Mouse (Mus musculus) heart, embryonic 12.5 days (tissue): ENCODE results near the gene Txk. TPM values are rescaled to one million over a fixed set of nuclear protein-coding genes. Genes with fewer than 3 reads are reported as not detected.

Source experiments
- ATAC-seq: fragments of 200-750 bp; cut with Nextera tagmentation; 2 replicates; pipeline ENCODE4 v1.8.0; 2017; ENCODE audit warnings: moderate TSS enrichment, moderate library complexity; ENCODE audit not compliant: insufficient number of reproducible peaks, low FRiP score
- H3K27ac ChIP-seq: fragments of 300-500 bp; sonication (generic); 2 replicates; pipeline ENCODE4 v1.5.1; 2016; ENCODE audit warnings: mild to moderate bottlenecking, moderate library complexity; ENCODE audit not compliant: poor library complexity, severe bottlenecking
- H3K27me3 ChIP-seq: fragments of 300-500 bp; sonication (generic); replicated peaks from 2 replicates; pipeline ENCODE4 v1.6.1; 2016; ENCODE audit warnings: mild to moderate bottlenecking, moderate library complexity
- H3K36me3 ChIP-seq: fragments of 300-500 bp; sonication (generic); 2 replicates; pipeline ENCODE4 v1.6.1; 2016; ENCODE audit warnings: mild to moderate bottlenecking, moderate library complexity
- H3K4me1 ChIP-seq: fragments of 300-500 bp; sonication (generic); replicated peaks from 2 replicates; pipeline ENCODE4 v1.6.1; 2016; ENCODE audit warnings: mild to moderate bottlenecking
- H3K4me2 ChIP-seq: fragments of 300-500 bp; sonication (generic); 2 replicates; pipeline ENCODE4 v1.6.1; 2016; ENCODE audit warnings: mild to moderate bottlenecking, moderate library complexity
- H3K4me3 ChIP-seq: fragments of 300-500 bp; sonication (generic); 2 replicates; pipeline ENCODE4 v1.5.1; 2016; ENCODE audit warnings: mild to moderate bottlenecking
- H3K9ac ChIP-seq: fragments of 300-500 bp; sonication (generic); 2 replicates; pipeline ENCODE4 v1.6.1; 2016; ENCODE audit warnings: mild to moderate bottlenecking, moderate library complexity
- H3K9me3 ChIP-seq: fragments of 300-500 bp; sonication (generic); replicated peaks from 2 replicates; pipeline ENCODE4 v1.6.1; 2016; ENCODE audit warnings: mild to moderate bottlenecking, moderate library complexity
- WGBS: fragments of 180-500 bp; shearing (Covaris S2); methylation state at CpG from one replicate; pipeline ENCODE4 v1.1.7; 2016; 5-methylcytosine and 5-hydroxymethylcytosine counted together
- polyA plus RNA-seq: library from polyadenylated mRNA; unstranded; fragments of >200 nt; fragmentation: Nextera tagmentation; extraction: Ambion mirVana; gene quantifications from 2 replicates; pipeline ENCODE4 v1.2.1, GENCODE M21; 2016

The Txk gene
- polyA plus RNA-seq, 1 experiment from 2014 or later: not detected

DNA sequence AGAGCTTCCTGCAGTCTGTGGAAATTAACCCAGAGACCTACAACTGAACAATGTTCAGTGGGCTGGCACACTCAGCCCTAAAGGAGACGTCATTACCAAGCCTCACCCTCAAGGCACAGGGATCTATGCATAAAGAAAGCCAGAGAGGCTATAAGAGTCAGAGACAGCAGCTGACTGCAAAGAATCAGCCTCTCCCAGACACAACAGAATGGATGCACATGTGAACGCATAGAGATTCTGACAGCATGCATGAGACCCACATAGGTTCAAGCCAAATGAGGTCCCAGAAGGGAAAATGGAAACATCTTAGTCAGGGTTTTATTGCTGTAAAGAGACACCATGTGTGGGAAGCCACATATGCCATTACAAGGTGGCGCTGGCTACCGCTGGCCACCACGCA is 62.1 kb downstream of the Txk start:
- no peak overlapping the region for H3K4me2 ChIP-seq
- peaks cover 7% of the 10 kb centered on the region; the same call in 1 of the 2 replicates for H3K9me3 ChIP-seq
- no peak overlapping the region for H3K27ac ChIP-seq
- WGBS: 89% methylated on average over 5 of the region's 5 CpGs
- ATAC-seq: no peak
- no peaks in the 10 kb centered on the region for H3K36me3 ChIP-seq
- H3K4me3 ChIP-seq: no peak overlapping the region
- H3K27me3 ChIP-seq: no peaks in the 10 kb centered on the region
- H3K4me1 ChIP-seq: 0 out of 2 replicates have a peak, but pooled peaks cover 4% of the 10 kb centered on the region
- no peak overlapping the region for H3K9ac ChIP-seq

DNA sequence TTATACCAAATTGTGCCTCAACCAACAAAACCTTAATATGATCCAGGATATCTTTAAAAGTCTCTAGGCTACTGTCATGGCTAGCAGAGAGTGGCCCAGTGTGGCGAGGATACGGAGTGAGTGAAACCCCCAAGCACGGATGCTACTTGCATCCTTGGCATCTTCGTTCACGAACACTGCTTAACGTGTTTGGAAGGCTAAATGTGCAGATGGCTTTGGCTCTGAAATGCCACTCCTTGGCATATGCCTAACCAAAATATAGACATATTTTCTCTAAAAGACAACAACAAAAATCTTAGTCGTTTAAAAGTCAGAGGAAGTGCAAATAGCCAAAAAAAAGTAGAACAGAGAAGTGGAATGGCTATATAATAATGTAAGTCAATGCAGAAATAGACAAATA is 63.0 kb downstream of the Txk start:
- H3K27ac ChIP-seq: no peak overlapping the region
- H3K4me2 ChIP-seq: no peak overlapping the region
- no peaks in the 10 kb centered on the region for H3K27me3 ChIP-seq
- H3K9me3 ChIP-seq: peaks cover 7% of the 10 kb centered on the region; the same call in 1 of the 2 replicates
- H3K4me1 ChIP-seq: 0 out of 2 replicates have a peak, but pooled peaks cover 4% of the 10 kb centered on the region
- no peak overlapping the region for H3K4me3 ChIP-seq
- no peak overlapping the region for H3K9ac ChIP-seq
- no peaks in the 10 kb centered on the region for H3K36me3 ChIP-seq
- no peak for ATAC-seq
- WGBS: 86% methylated on average over 7 of the region's 7 CpGs

DNA sequence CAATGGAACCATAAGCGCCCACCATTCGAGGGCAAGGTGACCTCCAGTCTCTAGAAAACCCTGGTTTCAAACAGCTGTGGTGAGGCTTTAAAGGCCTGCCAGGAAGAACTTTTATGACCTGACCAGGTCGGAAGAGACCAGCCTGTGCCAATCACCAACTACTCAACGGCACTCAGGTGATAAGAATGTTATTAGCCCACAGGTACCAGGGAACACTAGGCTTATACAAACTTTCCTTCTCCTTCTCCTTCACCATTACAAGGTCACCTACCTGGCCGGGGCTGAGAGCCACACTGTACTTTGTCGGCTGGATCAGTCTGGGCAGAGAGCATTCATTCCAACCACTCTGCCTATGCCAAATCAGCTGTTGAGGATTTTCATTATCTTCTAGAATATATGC is 71.1 kb downstream of the Txk start:
- no peaks in the 10 kb centered on the region for H3K4me1 ChIP-seq
- peaks cover 5% of the 10 kb centered on the region for H3K9me3 ChIP-seq
- no peaks in the 10 kb centered on the region for H3K36me3 ChIP-seq
- H3K27ac ChIP-seq: no peak overlapping the region
- no peak overlapping the region for H3K4me3 ChIP-seq
- no peak overlapping the region for H3K9ac ChIP-seq
- no peaks in the 10 kb centered on the region for H3K27me3 ChIP-seq
- H3K4me2 ChIP-seq: no peak overlapping the region
- no peak for ATAC-seq
- 76% methylated on average over 6 of the region's 6 CpGs for WGBS

DNA sequence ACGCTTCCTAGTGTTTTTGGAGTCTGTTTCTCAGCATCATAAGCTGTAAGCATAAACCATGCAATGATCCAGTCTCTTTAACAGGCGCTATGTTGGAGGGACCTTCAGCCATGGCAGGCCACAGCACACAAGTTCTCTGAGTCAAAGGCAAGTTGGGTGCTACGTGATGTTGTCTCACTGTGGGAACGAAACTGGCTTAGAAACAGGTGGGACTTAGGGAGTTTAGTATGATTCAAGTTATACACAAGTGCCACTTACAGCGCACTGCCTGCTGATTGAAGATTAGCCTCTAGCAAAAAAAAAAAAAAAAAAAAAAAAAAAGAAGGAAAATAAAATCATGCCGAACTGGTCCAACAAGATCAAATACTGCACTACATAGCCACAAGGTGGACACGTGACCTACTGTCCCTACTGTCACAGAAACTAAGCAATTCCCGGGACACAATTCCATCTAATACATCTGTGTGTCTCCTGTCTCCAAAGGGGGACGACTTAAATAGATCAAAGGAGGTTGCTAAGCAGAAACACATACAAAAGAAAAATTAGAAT is 77.5 kb downstream of the Txk start:
- Histone ChIP-seq H3K4me3 (no peak overlapping the region), H3K9ac (no peak overlapping the region), H3K36me3 (no peaks in the 10 kb centered on the region), H3K4me2 (no peak overlapping the region), H3K27ac (no peak overlapping the region), H3K27me3 (no peaks in the 10 kb centered on the region), H3K4me1 (no peaks in the 10 kb centered on the region), H3K9me3 (no peaks in the 10 kb centered on the region)
- ATAC-seq: no peak
- WGBS: 82% methylated on average over 9 of the region's 9 CpGs

DNA sequence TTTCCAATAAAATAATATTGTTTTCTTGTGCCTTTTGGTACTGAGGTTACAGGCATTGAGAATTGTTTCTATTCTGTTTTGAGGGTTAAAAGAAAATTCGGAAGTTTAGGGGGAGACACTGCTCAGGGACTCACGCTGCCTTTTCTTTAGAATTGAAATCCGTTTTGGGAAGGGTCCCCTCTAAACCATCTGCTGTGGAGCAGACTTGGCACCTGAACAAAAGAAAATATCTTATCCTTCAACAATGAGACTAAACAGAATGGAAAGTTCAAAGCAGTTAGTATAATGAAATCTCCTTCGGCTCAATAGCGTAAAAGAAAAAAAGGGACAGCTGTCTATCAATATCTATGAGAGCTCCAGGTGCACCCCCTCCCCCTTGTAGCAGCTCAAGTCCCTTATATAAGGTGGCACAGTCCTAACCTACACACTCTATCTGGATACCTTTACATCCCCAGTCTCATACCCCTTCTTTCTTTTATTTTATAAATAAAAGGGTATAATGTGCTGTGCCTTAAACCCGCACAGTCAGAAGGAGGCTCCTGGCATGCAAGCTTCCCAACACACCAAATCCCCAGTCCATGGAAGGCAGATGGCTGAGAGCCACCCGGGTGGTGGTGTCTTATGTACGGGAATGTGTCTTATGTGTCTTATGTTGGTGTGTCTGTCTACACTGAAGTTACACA is 81.4 kb downstream of the Txk start:
- Histone ChIP-seq H3K27ac (no peak overlapping the region), H3K4me3 (no peak overlapping the region), H3K27me3 (no peaks in the 10 kb centered on the region), H3K9me3 (no peaks in the 10 kb centered on the region), H3K9ac (no peak overlapping the region), H3K4me1 (no peaks in the 10 kb centered on the region), H3K36me3 (no peaks in the 10 kb centered on the region), H3K4me2 (no peak overlapping the region)
- 70% methylated on average over 8 of the region's 8 CpGs for WGBS
- no peak for ATAC-seq

DNA sequence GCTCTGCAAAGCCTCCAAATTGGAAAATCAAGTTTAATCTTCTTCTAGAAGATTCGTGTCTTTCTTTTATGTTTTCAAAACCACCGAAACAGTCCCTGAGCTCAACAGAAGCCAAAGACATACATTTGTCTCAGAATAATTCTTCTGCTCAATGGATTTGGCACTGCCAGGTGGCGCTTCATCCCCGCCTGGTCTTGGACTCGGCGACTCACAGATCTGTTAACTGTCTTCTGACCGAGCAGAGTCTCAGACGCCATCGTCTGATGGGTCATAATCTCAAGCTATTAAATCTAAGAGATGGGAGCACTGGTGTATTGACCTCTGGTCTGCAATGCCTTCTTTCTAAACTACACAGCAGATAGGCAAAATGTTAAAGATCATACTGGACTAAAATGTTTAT is 84.2 kb downstream of the Txk start:
- Histone ChIP-seq H3K27me3 (no peaks in the 10 kb centered on the region), H3K4me1 (no peaks in the 10 kb centered on the region), H3K27ac (no peak overlapping the region), H3K36me3 (no peaks in the 10 kb centered on the region), H3K4me2 (no peak overlapping the region), H3K9ac (no peak overlapping the region), H3K9me3 (no peaks in the 10 kb centered on the region), H3K4me3 (no peak overlapping the region)
- ATAC-seq: no peak
- 74% methylated on average over 9 of the region's 9 CpGs for WGBS

DNA sequence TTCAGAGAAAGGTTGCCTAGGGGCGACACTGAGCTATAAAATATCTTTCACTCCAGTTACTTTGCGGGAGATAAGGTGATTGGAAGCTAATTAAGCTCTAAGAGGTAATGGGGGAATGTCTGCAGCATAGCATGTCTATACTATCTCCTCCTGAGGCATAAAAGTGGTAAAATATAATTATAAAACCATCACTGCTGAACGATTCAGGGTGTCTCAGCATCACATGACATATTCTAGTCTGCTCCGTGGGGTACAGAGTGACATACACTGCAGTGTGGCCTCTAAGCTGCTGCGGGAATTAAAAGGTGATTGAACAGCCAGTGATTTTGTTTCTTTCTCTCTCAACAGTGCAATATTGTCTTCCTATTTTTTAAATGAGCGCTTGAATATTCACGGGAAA is 86.1 kb downstream of the Txk start:
- ATAC-seq: no peak
- Histone ChIP-seq H3K27me3 (no peaks in the 10 kb centered on the region), H3K4me3 (no peak overlapping the region), H3K4me1 (peaks cover 1% of the 10 kb centered on the region), H3K27ac (no peak overlapping the region), H3K9me3 (no peaks in the 10 kb centered on the region), H3K36me3 (no peaks in the 10 kb centered on the region), H3K9ac (no peak overlapping the region), H3K4me2 (no peak overlapping the region)
- 77% methylated on average over 7 of the region's 7 CpGs for WGBS

DNA sequence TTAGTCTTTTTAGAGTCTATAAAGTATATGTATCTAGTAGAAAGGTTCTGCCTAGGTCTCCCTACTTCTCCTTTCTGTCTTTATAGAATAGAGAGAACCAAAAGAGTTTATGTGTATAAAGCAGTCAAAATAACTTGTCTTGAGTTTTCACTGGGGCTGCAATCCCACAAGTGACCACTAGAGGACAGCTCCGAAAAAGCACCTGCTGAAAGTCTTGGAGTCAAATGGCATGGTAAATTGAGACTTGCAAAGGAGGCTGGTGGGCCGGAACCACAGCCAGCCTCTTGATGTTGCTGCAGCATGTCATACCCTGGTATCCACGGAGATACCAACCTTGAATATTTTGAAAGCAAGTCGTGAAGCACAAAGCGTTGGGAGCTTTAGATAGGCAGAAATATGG is 87.3 kb downstream of the Txk start:
- no peaks in the 10 kb centered on the region for H3K36me3 ChIP-seq
- no peaks in the 10 kb centered on the region for H3K27me3 ChIP-seq
- WGBS: 29% methylated on average over 5 of the region's 5 CpGs
- H3K4me2 ChIP-seq: no peak overlapping the region
- H3K9me3 ChIP-seq: no peaks in the 10 kb centered on the region
- H3K4me1 ChIP-seq: peaks cover 7% of the 10 kb centered on the region
- H3K4me3 ChIP-seq: no peak overlapping the region
- no peak overlapping the region for H3K9ac ChIP-seq
- ATAC-seq: no peak
- H3K27ac ChIP-seq: no peak overlapping the region

DNA sequence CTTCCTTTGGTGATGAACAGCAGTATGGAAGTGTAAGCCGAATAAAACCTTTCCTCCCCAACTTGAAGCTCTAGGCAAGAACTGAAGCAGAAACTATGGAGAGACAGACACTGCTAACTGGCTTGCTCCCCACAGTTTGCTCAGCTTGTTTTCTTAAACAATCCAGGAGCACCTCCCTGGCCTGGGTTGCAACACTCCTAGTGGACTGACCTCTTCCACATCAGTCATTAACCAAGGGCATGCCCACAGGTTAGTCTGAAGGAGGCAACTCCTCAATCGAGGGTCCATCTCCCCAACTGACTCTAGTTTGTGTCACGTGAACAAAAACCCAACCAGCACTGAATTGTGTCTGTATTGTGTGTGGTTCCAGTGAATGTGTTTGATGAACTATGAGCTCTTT is 87.7 kb downstream of the Txk start:
- no peak overlapping the region for H3K27ac ChIP-seq
- no peak overlapping the region for H3K4me3 ChIP-seq
- no peaks in the 10 kb centered on the region for H3K9me3 ChIP-seq
- H3K27me3 ChIP-seq: no peaks in the 10 kb centered on the region
- no peak for ATAC-seq
- WGBS: 45% methylated on average over 3 of the region's 3 CpGs
- H3K36me3 ChIP-seq: no peaks in the 10 kb centered on the region
- peaks cover 7% of the 10 kb centered on the region for H3K4me1 ChIP-seq
- H3K9ac ChIP-seq: no peak overlapping the region
- no peak overlapping the region for H3K4me2 ChIP-seq

DNA sequence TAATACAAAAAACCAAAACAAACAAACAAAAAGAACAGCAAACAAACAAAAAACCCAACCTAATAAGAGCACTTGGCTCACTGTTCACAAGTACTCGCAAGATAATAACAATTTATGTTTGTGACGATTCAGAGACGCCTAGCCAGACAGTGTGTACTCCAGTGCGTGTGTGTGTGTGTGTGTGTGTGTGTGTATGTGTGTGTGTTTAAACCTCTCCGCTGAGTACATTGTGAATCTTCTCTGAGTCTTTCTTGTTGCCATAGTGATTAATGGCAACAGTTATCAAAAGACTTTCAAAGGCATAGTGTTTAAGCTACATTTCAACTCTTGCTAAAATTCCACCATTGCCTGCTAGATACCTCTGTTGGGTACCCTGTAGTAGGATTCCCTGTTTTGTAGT is 88.5 kb downstream of the Txk start:
- Histone ChIP-seq H3K4me3 (no peak overlapping the region), H3K27ac (no peak overlapping the region), H3K9ac (no peak overlapping the region), H3K4me2 (no peak overlapping the region), H3K36me3 (no peaks in the 10 kb centered on the region), H3K4me1 (peaks cover 7% of the 10 kb centered on the region), H3K9me3 (no peaks in the 10 kb centered on the region), H3K27me3 (no peaks in the 10 kb centered on the region)
- WGBS: 86% methylated on average over 5 of the region's 5 CpGs
- ATAC-seq: no peak

DNA sequence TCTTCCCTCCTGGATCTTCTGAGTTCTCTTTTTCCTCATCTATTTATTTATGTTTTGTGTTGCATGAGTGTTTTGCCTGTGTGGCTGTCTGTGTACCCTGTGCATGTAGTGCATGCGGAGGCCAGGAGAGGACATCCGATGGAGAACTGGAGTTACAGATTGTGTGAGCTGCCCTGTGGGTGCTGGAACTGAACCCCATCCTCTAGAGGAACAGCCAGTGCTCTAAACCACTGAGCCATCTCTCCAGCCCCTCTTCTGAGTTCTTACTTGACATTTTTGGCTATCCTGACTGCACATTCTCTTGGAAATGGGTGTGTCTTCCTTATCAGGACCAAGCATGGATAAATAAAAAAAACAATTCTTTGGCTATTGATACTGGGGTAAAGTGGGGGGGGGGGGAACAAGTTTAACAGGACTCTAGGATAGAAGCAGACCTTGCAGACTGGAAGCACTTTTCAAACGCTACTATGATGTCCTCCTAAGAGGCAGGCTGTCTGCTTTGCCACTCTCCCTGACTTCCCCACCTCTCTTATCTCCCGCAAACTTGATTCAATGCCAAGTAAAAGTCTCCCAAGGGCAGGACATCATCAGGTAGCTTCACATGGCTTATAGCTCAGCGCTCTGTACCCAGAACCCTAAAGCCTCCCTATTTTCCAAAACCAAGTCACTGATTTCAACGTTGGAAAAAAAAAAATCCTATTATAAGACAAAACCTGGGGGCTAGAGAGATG is 91.4 kb downstream of the Txk start:
- 55% methylated on average over 6 of the region's 6 CpGs for WGBS
- no peak overlapping the region for H3K4me2 ChIP-seq
- ATAC-seq: no peak
- H3K9ac ChIP-seq: no peak overlapping the region
- no peaks in the 10 kb centered on the region; the same call in 1 of the 2 replicates for H3K27me3 ChIP-seq
- peaks cover 7% of the 10 kb centered on the region for H3K4me1 ChIP-seq
- no peak overlapping the region for H3K27ac ChIP-seq
- H3K4me3 ChIP-seq: no peak overlapping the region
- no peaks in the 10 kb centered on the region for H3K9me3 ChIP-seq
- no peaks in the 10 kb centered on the region for H3K36me3 ChIP-seq
